Mouse (Mus musculus) lung, postnatal 4 days (tissue): ENCODE results near the gene Slc13a2.
A peak's percentile ranks its signal among the peaks of the same experiment; 100 is the strongest.

Experiments used
- DNase-seq, 2 experiments: peaks; one replicate each; pipeline ENCODE4 v3.0.0; 2021

Slc13a2 gene

DNA sequence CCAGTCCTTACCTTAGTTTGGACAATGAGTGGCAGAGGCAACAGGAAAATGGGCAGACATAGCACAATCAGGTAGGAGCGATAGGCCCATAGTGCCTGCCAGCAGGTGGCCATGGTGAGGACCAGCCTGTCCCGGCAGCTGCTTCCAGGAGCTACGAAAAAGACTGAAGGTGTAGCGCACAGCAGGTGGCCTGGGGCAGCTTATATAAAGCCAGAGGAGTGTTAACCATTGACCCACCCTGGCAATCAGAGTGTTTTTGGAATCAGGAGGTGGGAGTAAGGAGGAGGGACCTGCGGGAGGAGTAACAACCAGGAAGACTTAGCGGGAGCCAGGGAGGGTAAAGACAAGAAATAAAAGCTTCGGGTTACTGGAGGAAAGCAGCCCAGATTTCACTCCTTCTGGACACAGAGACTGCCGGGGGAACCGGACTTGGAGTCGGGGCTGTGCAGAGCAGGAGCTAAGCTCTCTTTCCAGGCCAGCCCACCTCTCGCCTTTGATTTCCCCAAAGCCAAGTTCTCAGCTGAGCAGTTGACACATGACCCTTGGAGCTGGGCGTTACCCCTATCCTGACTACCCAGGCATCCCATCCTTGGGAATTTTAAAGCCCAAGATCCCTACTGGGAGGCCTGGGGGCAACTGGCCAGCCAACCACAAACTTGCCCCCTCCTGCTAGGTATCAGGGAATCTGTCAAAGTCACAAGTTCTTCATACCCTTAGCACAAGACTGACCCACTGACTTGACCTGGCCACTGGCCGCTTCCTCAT, at the start of gene Slc13a2:
Gene Slc13a2, minus strand, starts transcription at position 163 of the 765 bp plus-strand sequence.
- DNase-seq: peak in 1 of 2 experiments; percentile 19

DNA sequence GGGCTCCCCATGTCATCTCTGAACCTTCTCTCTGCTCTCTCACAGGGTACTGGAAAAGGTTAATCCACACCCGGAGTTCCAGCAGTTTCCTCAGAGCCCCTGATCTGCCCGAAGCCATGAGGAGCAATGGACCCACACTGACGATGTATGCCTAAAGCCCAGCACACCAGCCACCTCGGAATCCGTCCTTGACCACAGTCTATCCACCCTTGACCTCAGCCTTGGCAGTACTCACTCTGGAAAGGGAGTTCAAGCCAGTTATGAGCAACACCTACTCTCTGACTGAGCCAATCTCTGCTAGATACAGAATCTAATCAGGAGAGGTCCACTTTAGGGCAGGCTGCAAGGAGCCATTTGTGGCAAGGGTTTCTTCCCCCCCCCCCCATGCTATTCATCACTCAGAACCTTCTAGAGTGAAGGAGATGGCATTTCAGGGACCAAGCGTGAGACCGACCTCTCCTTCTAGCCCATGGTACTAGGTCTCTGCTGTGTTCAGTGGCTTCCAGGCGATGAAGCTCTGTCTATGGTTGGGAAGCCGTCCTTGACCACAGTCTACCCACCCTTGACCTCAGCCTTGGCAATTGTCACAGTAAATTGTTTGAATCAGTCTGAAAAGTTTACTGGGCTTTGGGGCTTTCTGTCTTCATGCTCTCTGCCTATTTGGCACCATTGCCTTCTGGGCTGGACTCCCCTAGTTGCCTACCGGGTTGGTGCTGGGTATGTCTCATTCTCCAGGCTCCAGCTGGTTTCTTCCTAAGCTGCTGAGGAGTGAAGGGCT, 49.5 kb upstream of the Slc13a2 start:
- DNase-seq: no peak

- no peak for DNase-seq
Measured at GRCm38 (mm10) chr11:78467932-78468331, 45.9 kb upstream of the Slc13a2 start.

GRCm38 (mm10) chr11:78467515-78467914, 45.5 kb upstream of the Slc13a2 start:
- no peak for DNase-seq

DNA sequence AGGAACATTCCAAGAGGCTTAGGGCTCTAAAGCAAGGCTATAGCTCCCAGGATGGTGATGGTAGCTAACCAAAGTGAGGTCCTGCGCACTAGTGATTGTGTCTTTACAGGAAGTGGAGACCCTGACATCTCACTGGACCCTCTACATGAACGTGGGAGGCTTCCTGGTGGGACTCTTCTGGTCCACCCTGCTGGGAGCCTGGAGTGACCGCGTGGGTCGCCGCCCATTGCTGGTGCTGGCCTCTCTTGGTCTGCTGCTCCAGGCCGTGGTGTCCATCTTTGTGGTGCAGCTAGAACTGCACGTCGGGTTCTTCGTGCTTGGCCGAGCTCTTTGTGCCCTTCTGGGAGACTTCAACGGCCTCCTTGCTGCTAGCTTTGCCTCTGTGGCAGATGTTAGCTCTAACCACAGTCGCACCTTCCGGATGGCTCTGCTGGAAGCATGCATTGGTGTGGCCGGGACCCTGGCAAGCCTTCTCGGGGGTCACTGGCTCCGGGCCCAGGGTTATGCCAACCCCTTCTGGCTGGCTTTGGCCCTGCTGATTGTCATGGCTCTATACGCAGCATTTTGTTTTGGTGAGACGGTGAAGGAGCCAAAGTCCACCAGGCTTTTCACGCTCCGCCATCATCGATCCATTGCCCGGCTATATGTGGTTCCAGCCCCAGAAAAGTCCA, 44.4 kb upstream of the Slc13a2 start:
- no peak for DNase-seq

GRCm38 (mm10) chr11:78465568-78466180, 43.7 kb upstream of the Slc13a2 start, which contains the start of gene Slc46a1:
Gene Slc46a1, plus strand, starts transcription at chr11:78465697.
- DNase-seq: peak; percentile 84 to 90

DNA sequence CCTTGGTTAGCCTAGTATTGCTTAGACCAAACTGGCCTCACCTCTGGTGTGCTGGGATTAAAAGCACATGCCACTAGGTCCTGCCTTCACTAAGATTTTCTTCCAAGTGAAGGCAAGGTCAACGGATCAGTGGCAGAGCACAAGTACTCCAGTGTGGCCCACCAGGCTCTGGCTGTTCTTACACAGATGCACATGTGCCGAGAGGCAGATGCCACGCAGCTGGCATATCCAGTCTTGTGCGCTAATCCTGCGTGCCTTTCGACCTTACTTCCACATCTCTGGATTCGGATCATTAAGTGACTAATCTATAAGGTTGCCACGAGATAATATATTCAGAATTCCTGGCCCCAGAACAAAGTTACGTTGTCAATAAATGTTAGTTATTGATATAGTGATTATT, 43.1 kb upstream of the Slc13a2 start:
- no peak for DNase-seq

DNA sequence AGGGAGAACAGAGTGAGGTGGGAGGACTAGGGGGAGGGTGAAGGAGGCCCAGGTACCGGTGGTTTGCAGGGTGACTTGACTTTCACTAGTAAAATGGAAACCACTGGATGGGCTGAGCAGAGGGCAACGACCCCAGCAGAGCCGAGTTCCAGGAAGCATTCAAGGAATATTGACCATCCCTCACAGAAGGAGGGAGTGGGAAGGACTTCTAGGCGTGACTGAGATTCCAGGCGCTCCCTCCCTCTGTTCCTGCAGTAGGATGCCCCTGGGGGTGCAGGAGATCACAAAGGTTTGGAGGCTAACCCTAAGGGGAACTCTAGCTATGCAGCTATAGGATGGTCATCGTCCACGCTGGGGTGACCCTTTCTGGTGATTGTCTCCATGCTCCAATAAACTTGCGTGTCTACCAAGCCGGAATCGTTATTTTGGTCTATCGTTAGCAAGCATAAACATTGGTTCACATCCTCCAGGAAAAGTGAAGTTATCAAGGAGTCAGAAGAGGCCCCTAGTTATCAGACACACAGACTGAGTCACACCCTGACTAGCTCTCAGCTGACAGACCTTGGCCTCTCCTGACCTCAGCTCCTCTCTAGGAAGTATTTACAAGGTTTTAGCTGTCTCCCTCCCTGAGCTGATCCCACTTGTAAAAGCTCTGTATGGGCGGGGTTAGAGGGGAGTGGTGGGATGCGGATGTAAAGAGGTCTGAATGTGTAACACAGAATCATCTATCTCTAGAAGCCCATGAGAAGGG, 41.4 kb upstream of the Slc13a2 start:
- no peak for DNase-seq

DNA sequence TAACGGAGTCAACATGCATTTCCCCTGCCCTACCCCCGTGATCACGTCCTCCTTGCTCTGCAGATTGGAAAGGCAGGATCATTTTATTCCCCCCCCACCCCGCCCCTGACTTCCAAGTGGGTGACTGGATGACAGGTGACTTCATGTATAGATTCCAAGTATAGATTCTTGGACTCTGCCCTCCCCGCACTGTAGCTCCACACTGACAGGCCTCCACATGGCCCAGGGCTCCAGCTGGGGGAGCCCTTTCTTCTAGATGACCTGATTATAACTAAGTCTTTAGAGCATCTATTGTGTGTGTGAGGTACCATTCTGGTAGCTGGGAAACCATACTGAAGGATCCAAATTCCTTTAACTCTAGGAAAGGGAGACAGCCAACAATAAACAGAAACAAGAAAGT, 40.7 kb upstream of the Slc13a2 start:
- DNase-seq: no peak

- DNase-seq: no peak
Measured at GRCm38 (mm10) chr11:78461894-78462293, 39.9 kb upstream of the Slc13a2 start.

GRCm38 (mm10) chr11:78458740-78459139, 36.7 kb upstream of the Slc13a2 start:
- DNase-seq: no peak

DNA sequence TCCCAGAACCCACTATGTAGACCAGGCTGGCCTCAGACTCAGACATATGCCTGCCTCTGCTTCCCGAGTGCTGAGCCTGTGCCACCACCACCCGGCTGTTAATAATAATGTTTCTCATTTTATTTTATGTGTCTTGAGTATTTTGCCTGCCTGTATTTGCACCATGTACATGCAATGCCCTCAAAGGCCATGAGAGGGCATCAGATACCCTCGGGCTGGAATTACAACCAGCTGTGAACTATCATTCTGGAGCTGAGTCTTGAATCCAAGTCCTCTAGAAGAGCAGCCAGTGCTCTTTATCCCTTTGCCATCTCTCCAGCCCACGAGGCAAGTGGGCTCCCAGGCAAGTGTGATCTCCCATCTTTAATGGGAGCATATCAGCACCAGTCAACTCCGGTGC, 33.3 kb upstream of the Slc13a2 start:
- peak in 1 of 2 experiments; percentile 63 for DNase-seq

GRCm38 (mm10) chr11:78454276-78454675, 32.3 kb upstream of the Slc13a2 start:
- no peak for DNase-seq

DNA sequence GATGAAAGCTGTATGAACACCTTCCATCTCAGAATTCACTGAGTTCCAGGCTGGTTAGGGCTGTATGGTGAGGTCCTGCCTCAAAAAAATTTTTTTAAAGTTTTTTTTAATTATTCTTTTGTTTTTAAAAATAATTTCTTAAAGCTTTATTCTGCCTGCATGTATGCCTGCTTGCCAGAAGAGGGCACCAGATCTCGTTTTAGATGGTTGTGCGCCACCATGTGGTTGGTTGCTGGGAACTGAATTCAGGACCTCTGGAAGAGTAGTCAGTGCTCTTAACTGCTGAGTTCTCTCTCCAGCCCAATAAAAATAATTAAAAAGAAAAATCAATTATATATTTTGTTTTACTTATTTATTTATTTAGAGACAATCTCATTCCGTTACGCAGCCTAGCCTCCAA, 31.7 kb upstream of the Slc13a2 start:
- DNase-seq: peak; percentile 62 to 78

DNA sequence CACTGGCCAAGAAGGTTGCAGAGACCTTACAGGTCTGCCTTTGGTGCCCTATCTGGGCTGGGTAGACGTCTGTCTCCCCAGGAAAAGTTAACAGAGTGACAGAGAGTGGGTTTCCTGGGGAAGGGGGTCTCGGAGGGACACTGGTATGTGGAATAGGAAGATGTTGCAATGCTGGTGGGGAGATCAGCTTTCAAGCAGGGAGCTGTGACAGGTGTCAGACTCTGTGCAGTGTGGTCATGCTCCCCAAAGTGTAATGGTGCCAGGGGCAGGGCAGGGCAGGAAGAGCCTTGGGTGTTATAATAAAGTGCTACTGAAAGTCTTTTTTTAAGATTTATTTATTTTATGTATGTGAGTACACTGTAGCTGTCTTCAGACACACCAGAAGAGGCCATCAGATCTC, 28.3 kb upstream of the Slc13a2 start:
- DNase-seq: no peak

DNA sequence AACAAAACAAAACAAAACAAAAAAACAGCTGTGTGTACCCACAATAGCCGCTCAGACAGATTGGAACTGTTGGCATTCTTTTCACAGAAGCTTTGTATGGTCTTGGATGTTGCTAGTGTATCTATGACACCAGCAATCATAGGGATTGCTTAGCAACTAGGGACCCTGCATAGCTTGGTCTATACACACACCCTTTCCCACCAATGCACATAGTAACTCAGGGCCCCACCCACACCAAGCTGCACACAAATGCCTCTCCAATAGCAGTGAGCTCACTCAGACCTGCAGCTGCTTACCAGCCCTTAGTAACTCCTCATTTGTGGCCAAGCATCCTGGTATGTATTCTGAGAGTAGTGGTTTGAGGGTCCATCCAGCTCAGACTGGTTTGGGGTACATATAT, 26.2 kb upstream of the Slc13a2 start:
- DNase-seq: no peak

DNA sequence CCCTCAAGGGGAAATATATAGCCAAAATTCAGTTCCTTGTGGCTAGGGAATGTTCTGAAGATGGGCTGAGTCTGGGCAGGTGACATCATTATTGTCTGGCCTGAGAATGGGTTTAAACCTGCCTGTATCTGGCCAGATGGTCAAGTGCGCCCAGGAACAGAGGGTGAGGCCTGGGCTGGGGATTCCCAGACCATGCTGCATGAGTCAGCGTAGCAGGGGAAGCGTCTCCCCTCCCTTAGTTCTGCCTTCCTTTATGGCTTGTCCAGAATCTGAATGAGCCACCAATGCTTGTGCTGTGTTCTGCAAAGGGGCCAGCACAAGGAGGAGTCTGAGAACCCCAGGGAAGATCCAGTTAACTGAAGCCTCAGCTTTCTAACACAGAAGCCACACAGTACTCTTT, 25.2 kb upstream of the Slc13a2 start:
- no peak for DNase-seq

DNA sequence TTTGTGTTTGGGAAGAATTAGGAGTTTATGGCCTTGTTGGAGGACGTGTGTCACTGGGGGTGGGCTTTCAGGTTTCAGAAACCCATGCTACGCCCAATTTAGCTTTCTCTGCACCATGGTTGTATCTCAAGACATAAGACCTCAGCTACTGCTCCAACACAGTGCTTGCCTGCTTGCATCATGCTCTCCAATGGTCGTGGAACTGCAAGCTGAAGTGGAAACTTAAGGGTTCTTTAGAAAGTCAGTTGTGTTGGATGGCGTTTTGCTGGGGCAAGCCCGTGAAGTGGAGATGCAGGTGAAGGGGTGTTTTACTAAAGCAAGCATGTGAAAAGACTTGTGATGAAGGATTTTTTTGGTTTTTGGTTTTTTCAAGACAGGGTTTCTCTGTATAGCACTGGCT, 21.1 kb upstream of the Slc13a2 start:
- DNase-seq: no peak

- DNase-seq: no peak
Measured at GRCm38 (mm10) chr11:78438399-78438930, 16.4 kb upstream of the Slc13a2 start.

- DNase-seq: no peak
Measured at GRCm38 (mm10) chr11:78437182-78437581, 15.2 kb upstream of the Slc13a2 start.

- peak; percentile 76 to 80 for DNase-seq
Measured at GRCm38 (mm10) chr11:78435776-78436349, 13.8 kb upstream of the Slc13a2 start.

DNA sequence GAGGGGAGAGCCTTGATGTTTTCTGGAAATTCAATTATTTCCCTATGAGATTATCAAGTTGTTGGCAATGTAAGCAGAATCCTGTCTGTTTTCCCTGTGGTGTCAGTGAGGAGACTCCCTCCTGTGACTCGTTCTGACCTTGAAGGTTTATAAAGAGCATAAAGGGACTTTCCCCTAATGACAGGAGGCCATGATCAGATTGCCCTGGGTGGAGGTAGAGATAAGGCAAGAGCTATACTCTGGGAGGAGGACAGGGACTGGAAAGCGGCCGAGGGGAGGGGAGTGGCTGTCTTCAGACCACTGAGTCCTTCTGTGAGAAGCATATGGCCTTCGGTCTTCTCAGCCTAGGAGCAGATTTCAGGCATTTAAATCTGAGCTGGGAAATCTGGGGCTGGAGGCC, 12.0 kb upstream of the Slc13a2 start:
- no peak for DNase-seq
